Mouse (Mus musculus): Measurements from ENCODE around the gene Vps45.

GRCm38 (mm10) chr3:96078066-96078465, 19.8 kb upstream of the Vps45 start:
- TF ChIP-seq POLR2A (IDR thresholded peaks at IDR 0.05; ENCODE audit: control insufficient read depth, low read depth, low read length) (no peak; the same call in 1 of the 2 replicates), CTCF (IDR thresholded peaks at IDR 0.05; ENCODE audit: control insufficient read depth, insufficient read depth, insufficient replicate concordance, low read depth, low read length) (no peak)
